Comparison of ENCODE assay signal across 18 mouse cellular contexts in the genomic region with DNA sequence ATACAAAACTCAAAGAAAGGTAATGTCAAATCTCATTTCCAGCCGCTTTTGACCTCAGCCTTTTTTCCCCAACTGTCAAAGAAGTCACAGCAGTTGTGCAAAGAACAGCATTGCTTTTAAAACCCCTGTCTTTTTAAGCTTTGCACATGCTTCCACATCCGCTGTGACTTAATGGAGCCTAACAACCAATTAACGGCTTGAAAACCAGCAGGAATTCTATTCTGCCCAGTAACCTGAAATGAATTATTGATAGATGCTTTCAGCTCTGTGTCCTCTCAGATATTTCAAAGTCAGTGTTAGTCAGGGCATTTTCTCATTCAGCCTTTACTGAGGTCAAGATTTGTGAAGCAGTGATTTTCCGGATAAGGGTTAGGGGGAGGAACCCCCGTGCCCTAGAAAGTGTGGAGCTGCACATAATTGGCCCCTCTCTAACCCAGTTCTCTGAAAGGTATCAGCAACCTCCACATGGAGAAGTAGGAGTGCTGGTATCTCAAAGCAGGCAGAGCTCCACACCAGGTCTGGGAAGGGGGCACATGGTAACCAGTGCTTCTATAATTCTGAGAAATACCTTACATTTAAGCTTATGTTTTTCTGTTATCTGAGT.
A peak's percentile ranks its signal among the peaks of the same experiment; 100 is the strongest.
DNase-seq lines count a peak whose midpoint lies in the region; ATAC-seq and TF ChIP-seq lines count a peak whose summit lies in the region.
"Had no signal": no experiment of that assay in that cellular context is flagged by ENCODE, and none has a peak within 500 bp of the region (broad histone marks: within the 10 kb centered on the region; RNA-seq: fewer than 3 reads in every experiment).

No protein-coding gene starts in this region.

- H3K9ac ChIP-seq in embryonic facial prominence, embryonic 11.5 days (replicated peaks; ENCODE audit: low read length): no peak overlapping the region
- H3K9ac ChIP-seq in kidney, embryonic 14.5 days (ENCODE audit: low read depth, low read length): no peak overlapping the region
- H3K9ac ChIP-seq in midbrain, postnatal 0 days (replicated peaks; ENCODE audit: low read length, poor library complexity, severe bottlenecking): no peak overlapping the region
- H3K9ac ChIP-seq: embryonic facial prominence, embryonic 13.5 days; heart, embryonic 15.5 days; liver, embryonic 13.5 days had no signal

- H3K36me3 ChIP-seq in embryonic facial prominence, embryonic 11.5 days (replicated peaks; ENCODE audit: control insufficient read depth, insufficient read depth, low read depth, low read length): no peaks in the 10 kb centered on the region
- H3K36me3 ChIP-seq in embryonic facial prominence, embryonic 10.5 days (replicated peaks): no peaks in the 10 kb centered on the region
- H3K36me3 ChIP-seq in kidney, embryonic 14.5 days (ENCODE audit: control insufficient read depth, insufficient read depth, low read length): no peaks in the 10 kb centered on the region
- no peaks in the 10 kb centered on the region for H3K36me3 ChIP-seq in midbrain, postnatal 0 days (ENCODE audit: insufficient read depth, low read length)
- H3K36me3 ChIP-seq: embryonic facial prominence, embryonic 13.5 days; heart, embryonic 15.5 days; liver, embryonic 13.5 days had no signal

- no peak for TF ChIP-seq CTCF in brain, embryonic 14.5 days (IDR thresholded peaks at IDR 0.05; ENCODE audit: borderline replicate concordance, extremely low read depth, insufficient read depth, insufficient read length)
- TF ChIP-seq CTCF in midbrain, postnatal 0 days (IDR thresholded peaks at IDR 0.05): no peak

- no peak overlapping the region for H3K27ac ChIP-seq in embryonic facial prominence, embryonic 11.5 days (replicated peaks; ENCODE audit: low read depth, low read length)
- no peak overlapping the region for H3K27ac ChIP-seq in embryonic facial prominence, embryonic 10.5 days (replicated peaks)
- no peak overlapping the region for H3K27ac ChIP-seq in kidney, embryonic 14.5 days (ENCODE audit: low read depth, low read length)
- H3K27ac ChIP-seq in midbrain, postnatal 0 days (ENCODE audit: low read depth, low read length): no peak overlapping the region
- H3K27ac ChIP-seq: embryonic facial prominence, embryonic 13.5 days; gastrocnemius, adult 2 months; heart, embryonic 15.5 days; liver, embryonic 13.5 days had no signal

- no peaks in the 10 kb centered on the region for H3K4me1 ChIP-seq in embryonic facial prominence, embryonic 11.5 days (ENCODE audit: control insufficient read depth, insufficient read depth, low read length)
- no peaks in the 10 kb centered on the region for H3K4me1 ChIP-seq in embryonic facial prominence, embryonic 10.5 days
- no peaks in the 10 kb centered on the region for H3K4me1 ChIP-seq in kidney, embryonic 14.5 days (ENCODE audit: control insufficient read depth, insufficient read depth, low read length)
- no peaks in the 10 kb centered on the region for H3K4me1 ChIP-seq in midbrain, postnatal 0 days (ENCODE audit: insufficient read depth, low read length)
- H3K4me1 ChIP-seq: embryonic facial prominence, embryonic 13.5 days; heart, embryonic 15.5 days; liver, embryonic 13.5 days had no signal

- no peak for TF ChIP-seq POLR2A in brain, embryonic 14.5 days (IDR thresholded peaks at IDR 0.05; ENCODE audit: borderline replicate concordance, extremely low read depth, insufficient read depth, insufficient read length, poor library complexity, severe bottlenecking)

- 59% methylated on average over 5 of the region's 5 CpGs for WGBS in embryonic facial prominence, embryonic 11.5 days
- 65% methylated on average over 5 of the region's 5 CpGs for WGBS in embryonic facial prominence, embryonic 10.5 days
- WGBS in kidney, embryonic 14.5 days: 29% methylated on average over 5 of the region's 5 CpGs
- WGBS in midbrain, postnatal 0 days: 23% methylated on average over 5 of the region's 5 CpGs

- H3K27me3 ChIP-seq in embryonic facial prominence, embryonic 11.5 days (ENCODE audit: control insufficient read depth, insufficient read depth, low read length): no peaks in the 10 kb centered on the region
- no peaks in the 10 kb centered on the region for H3K27me3 ChIP-seq in embryonic facial prominence, embryonic 10.5 days (replicated peaks; ENCODE audit: low read depth, poor library complexity, severe bottlenecking)
- H3K27me3 ChIP-seq in kidney, embryonic 14.5 days (ENCODE audit: control insufficient read depth, insufficient read depth, low read length): no peaks in the 10 kb centered on the region
- H3K27me3 ChIP-seq in midbrain, postnatal 0 days (ENCODE audit: insufficient read depth, low read length): no peaks in the 10 kb centered on the region
- H3K27me3 ChIP-seq: CH12.LX; embryonic facial prominence, embryonic 13.5 days; heart, embryonic 15.5 days; liver, embryonic 13.5 days had no signal

- no peak overlapping the region for H3K4me2 ChIP-seq in embryonic facial prominence, embryonic 11.5 days (ENCODE audit: low read depth, low read length)
- H3K4me2 ChIP-seq in kidney, embryonic 14.5 days (replicated peaks; ENCODE audit: low read depth, low read length): no peak overlapping the region
- no peak overlapping the region for H3K4me2 ChIP-seq in midbrain, postnatal 0 days (ENCODE audit: low read depth, low read length, poor library complexity, severe bottlenecking)
- H3K4me2 ChIP-seq: embryonic facial prominence, embryonic 13.5 days; heart, embryonic 15.5 days; liver, embryonic 13.5 days had no signal

- no peak for DNase-seq in embryonic facial prominence, embryonic 11.5 days (ENCODE audit: low spot score)
- no peak for DNase-seq in embryonic facial prominence, embryonic 10.5 days (ENCODE audit: low spot score)
- no peak for DNase-seq in kidney, postnatal 10 days
- peak; percentile 83 for DNase-seq in brain, embryonic 14.5 days (ENCODE audit: low read depth)
- peak; percentile 38 for DNase-seq in midbrain, postnatal 0 days (ENCODE audit: low spot score)
- no peak for DNase-seq in c-Kit-positive CD71-positive TER-119-positive erythroid progenitor cells, embryonic 14.5 days (ENCODE audit: low spot score)
- no peak for DNase-seq in adrenal gland, adult 2 months
- DNase-seq: adrenal gland, postnatal 25 days; cerebellum, postnatal 25 days; gastrocnemius, adult 2 months; heart, adult 11 months; left cerebral cortex, postnatal 4 days; liver, embryonic 13.5 days had no signal

- H3K9me3 ChIP-seq in embryonic facial prominence, embryonic 11.5 days (replicated peaks; ENCODE audit: control insufficient read depth, low read length): no peaks in the 10 kb centered on the region
- 0 out of 2 replicates have a peak, but pooled peaks cover 6% of the 10 kb centered on the region for H3K9me3 ChIP-seq in embryonic facial prominence, embryonic 10.5 days
- H3K9me3 ChIP-seq in kidney, embryonic 14.5 days (ENCODE audit: control insufficient read depth, low read length): no peaks in the 10 kb centered on the region
- H3K9me3 ChIP-seq in midbrain, postnatal 0 days (ENCODE audit: low read length): no peaks in the 10 kb centered on the region
- H3K9me3 ChIP-seq: heart, embryonic 15.5 days; liver, embryonic 13.5 days had no signal

- H3K4me3 ChIP-seq in embryonic facial prominence, embryonic 11.5 days (ENCODE audit: low read depth, low read length): no peak overlapping the region
- H3K4me3 ChIP-seq in embryonic facial prominence, embryonic 10.5 days: no peak overlapping the region
- no peak overlapping the region for H3K4me3 ChIP-seq in kidney, embryonic 14.5 days (ENCODE audit: low read length)
- no peak overlapping the region for H3K4me3 ChIP-seq in midbrain, postnatal 0 days (ENCODE audit: low read depth, low read length)
- H3K4me3 ChIP-seq: embryonic facial prominence, embryonic 13.5 days; gastrocnemius, adult 2 months; heart, embryonic 15.5 days; liver, embryonic 13.5 days had no signal

- 0 out of 2 replicates have a peak, but pooled peaks have one; percentile 52 for ATAC-seq in embryonic facial prominence, embryonic 11.5 days (replicated peaks; ENCODE audit: insufficient number of reproducible peaks, low FRiP score, low TSS enrichment, low read depth)
- peak; percentile 35; the same call in 1 of the 2 replicates for ATAC-seq in kidney, embryonic 14.5 days (ENCODE audit: low FRiP score, low TSS enrichment)
- peak; percentile 80 for ATAC-seq in midbrain, postnatal 0 days (ENCODE audit: low FRiP score)
- ATAC-seq: inflammation-experienced regulatory T-cells, adult 6 months had no signal

Comparison
In these comparisons a context has a peak if more than half of its experiments do, and no peak if none do; other contexts are left out.
1. DNase-seq: peak in brain, embryonic 14.5 days (single experiment) and midbrain, postnatal 0 days (single experiment); none in embryonic facial prominence, embryonic 11.5 days (single experiment), embryonic facial prominence, embryonic 10.5 days (single experiment), kidney, postnatal 10 days (single experiment), c-Kit-positive CD71-positive TER-119-positive erythroid progenitor cells, embryonic 14.5 days (single experiment) and adrenal gland, adult 2 months (single experiment).
2. Peak in every context shown above with its lines, with median percentiles within 50 percentile points of each other: ATAC-seq.